Mouse (Mus musculus): ENCODE measurements around the gene Gm4981.
"Not testable (repeated sequence)": the region's sequence is repeated elsewhere in the genome, so short reads cannot be mapped to it uniquely, and the experiment has no call there.

The Gm4981 gene

DNA sequence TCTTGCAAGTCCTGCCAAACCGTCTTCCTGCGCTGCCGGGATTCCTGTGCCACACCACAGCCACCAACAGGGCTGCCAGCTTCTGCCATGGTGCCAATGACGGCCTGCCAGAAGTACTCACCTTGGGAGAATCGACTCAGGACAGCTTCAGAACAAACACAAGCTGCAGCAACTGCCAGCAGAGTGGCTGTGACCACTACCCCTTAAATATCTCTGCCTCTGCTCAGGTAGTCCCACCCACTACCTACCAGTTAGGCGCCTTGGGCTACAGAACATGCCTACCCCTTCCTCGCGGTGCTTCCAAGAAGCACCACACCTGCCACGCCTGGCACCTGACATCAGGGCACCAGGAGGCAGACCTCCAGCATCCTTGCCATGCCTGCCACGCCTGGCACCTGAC lies at the start of gene Gm4981:
Gene Gm4981, minus strand, starts transcription at position 89 of the 400 bp plus-strand sequence.
- no peak for DNase-seq (ENCODE audit: low spot score)

DNA sequence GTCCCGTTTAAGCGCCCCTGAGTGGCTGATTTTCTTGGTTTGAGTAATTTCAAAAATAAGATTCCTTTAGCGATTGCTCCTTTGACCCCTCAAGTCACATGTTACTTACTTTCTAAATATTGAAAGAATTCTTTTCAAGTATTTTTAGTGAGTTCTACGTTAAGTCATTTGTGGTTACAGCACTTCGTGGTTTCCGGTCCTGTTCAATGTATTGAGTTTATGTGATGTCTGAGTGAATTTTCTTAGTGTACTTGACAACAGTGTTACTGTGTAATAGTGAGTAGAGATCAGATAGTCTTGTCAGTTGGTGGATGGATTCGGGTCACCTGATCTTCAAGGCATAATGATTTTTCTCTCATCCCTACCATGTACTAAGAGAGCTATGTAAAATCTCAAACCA lies 45.7 kb upstream of the Gm4981 start:
- no peak for DNase-seq (ENCODE audit: low spot score)

DNA sequence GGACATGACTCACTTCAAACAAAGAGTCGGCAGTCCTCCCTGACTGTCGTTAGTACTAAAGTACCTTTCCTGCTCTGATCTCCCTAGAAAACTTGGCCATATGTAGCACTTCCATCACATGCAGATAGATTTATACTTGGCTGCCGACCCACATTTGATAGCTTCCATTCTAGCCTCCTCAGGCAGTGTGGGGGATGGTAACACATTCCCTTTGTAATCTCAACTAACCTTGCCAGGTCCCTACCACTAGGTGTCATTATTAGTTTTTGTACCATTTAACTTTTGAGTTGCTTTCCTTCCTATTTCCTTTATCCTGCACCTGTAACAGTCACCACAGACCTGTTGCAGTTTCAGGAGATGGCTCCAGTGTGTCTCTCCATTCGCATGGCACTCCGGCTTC lies 22.0 kb upstream of the Gm4981 start:
- no peak for DNase-seq (ENCODE audit: low spot score)

DNA sequence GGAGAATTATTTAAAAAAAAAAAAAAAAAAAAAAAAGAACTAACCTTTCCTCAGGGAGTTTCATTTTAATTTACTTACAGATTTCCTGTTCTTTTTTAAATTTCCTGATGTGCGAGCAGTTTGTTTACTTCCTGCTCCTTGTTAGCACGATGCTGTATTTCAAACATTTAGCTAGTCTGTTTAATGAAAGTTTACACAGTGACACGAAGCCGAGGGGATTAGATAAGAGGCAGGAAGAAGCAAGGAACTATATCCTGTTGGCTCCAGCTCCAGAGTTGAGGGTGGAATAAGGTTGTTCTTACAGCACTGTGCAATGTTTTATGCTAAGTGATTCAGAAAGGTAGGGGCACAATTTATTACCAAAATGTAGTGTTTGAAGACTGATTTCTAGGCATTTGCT lies 19.5 kb upstream of the Gm4981 start:
- no peak for DNase-seq (ENCODE audit: low spot score)

DNA sequence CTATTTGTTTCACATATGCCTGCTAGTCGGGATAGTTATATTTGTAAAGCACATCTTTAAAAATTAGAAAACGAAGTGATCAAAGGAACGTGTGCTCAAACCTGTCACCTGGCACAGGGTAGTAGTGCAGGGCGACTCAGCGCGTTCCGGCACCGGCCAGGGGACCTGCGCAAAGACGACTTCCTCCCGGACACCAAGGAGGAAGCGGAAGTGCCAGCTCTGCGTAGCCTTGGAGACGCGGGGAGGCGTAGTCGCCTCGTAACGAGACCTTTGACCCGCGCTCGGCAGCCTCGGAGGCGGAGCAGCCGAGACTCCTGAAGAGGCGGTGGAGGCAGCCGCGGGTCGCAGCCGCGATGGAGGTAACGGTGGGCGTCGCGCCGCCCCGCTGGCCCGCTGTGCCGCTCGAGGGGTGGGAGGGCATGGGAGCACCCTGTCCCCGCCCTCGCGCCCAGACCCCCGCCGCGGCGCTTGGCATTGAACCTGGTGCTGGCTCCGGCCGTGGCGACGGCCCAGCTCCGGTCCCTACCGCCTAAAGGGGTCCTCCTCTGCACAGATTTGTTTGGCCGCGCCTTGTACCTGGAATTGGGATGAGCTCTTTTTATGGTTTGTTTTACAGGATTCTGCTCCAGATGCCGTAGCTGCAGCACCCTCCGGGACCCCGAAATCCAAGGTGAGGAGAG lies 18.9 kb upstream of the Gm4981 start, which contains the start of gene Gcc2:
Gene Gcc2, plus strand, starts transcription at position 285 of the 680 bp plus-strand sequence.
- DNase-seq (ENCODE audit: low spot score) = peak; percentile 94

DNA sequence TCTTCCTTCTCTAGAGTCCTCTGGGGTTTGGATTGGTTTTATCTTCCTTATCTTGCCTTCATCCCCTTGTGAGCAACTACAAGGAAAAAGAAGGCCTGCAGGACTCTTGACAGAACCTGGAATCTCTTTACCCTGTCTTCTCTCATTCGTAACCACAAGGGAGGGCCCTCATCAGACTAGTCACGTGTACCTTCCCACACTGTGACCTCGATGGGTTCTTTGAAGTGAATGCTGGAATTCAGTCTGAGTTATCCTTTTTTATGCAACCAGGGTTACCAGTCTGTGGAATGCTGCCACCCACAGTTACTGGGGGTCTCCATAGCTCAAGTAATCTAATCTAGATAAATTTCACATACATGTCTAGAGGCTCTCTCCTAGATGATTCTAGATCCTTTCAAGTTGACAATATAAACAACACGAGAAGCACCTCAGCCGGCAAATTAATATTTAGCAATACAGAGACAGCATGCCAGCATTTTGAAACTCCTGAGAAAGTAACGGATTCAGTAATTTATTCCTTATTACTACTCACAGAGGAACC lies 18.2 kb upstream of the Gm4981 start:
- DNase-seq (ENCODE audit: low spot score) = no peak

DNA sequence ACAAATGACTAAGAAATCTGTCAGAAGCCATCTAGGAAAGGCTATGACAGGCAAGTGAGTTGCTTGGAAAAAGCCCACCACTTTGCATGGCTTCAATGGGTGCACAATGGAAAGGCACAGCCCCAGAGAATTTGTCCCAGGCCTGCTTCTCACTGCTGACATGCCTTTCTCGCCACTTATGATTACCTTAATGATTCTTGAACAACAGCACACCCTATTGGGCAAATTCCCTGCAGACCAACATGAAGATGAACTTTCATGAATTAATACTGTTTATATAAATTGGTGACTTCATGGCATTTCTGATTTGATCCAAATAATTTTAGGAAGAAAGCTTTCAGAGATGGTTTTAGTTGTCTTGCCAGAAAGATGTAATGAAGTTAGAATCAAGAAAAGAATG lies 13.0 kb upstream of the Gm4981 start:
- DNase-seq (ENCODE audit: low spot score) = no peak

DNA sequence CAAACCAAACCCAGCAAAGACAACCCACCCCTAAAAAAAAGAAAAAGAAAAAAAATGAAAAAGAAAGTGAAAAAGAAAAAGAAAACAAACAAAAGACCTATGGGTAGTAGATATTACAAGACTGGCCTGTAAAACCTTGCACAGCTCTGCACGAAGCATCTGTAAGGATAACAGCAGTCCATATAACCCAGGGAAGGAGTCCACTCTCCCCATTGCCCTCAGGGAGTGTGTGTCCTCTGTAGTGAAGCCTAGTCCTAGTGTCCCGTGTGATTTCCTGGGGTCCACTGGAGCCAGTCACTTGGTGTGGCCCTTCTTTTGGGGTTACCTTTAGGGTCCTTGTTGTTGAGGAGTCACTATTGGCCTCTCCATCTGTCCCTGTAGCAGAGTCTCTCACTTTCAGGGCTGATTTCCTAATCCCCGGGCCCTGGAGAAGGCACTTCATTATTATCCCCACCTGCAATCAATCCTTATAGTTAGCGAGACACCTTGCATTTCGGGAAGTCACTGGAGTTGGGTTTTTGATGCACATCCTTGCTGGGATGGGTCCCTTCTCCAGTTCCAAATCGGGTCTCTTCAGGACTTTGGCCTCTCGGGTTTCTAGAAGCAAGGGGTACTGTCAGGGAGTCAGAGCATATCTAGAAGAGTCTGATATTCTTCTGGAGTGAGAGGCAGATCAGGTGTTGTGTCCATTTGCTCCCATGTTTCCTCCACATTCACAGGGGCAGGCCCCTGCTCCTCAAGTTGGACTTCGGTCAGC lies 2.7 kb upstream of the Gm4981 start:
- peak; percentile 70 for DNase-seq (ENCODE audit: low spot score)

DNA sequence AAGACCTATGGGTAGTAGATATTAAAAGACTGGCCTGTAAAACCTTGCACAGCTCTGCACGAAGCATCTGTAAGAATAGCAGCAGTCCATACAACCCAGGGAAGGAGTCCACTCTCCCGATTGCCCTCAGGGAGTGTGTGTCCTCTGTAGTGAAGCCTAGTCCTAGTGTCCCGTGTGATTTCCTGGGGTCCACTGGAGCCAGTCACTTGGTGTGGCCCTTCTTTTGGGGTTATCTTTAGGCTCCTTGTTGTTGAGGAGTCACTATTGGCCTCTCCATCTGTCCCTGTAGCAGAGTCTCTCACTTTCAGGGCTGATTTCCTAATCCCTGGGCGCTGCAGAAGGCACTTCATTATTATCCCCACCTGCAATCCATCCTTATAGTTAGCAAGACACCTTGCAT lies 1.5 kb downstream of the Gm4981 start:
- not testable (repeated sequence) for DNase-seq (ENCODE audit: low spot score)

DNA sequence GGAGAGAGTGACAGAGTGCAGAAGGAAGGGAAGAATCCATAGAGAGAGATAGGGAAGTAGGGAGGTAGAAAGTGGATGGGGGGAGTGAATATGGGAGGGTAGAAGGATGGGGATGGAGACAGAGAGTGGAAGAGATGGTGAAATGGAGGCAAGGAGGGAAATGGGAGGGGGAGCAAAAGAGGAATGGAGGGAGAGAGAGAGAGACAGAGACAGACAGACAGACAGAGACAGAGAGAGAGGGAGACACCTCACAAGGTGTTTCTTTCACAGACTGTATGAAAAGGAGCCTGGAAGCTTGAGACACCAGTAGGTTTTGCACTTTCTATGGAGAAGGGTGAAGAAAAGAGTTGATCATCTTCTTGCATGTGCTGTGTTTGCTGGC lies 2.8 kb downstream of the Gm4981 start:
- not testable (repeated sequence) for DNase-seq (ENCODE audit: low spot score)

DNA sequence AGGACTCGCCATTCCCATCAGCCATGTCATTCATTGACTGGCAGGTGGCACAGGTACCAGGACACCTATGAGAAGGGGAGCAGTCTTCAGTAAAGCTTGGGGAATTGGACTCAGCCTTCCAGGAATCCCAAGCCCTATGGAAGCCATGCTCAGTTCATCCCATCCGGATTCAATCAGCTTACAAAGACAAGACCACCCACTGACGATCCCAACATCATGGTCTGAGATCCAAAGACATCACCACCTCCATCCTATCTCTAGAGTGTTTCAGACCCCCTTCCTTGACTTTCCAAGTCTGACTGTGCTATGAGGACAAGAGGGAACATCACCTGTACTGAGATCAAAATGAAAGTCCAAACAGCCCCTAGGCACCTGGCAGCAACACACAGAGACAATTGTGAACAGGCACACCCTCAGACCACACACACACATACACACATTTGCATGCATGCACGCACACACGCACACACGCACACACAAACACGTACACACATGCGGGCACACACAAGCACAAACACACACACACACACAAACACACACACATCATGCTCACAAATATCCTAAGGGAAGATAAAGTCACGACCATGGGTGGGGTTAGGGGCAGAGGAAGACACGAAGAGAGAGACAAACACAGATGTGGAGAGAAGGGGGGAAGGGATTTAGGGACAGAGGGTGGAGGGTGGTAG lies 3.3 kb downstream of the Gm4981 start:
- not testable (repeated sequence) for DNase-seq (ENCODE audit: low spot score)

DNA sequence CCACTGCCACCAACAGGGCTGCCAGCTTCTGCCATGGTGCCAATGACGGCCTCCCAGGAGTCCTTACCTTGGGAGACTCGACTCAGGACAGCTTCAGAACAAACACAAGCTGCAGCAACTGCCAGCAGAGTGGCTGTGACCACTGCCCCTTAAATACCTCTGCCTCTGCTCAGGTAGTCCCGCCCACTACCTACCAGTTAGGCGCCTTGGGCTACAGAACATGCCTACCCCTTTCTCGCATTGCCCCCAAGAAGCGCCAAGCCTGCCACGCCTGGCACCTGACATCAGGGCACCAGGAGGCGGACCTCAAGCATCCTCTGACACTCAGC lies 3.9 kb downstream of the Gm4981 start, which contains the start of gene Duxf3:
Gene Duxf3, minus strand, starts transcription at position 35 of the 329 bp plus-strand sequence.
- DNase-seq (ENCODE audit: low spot score) = not testable (repeated sequence)

DNA sequence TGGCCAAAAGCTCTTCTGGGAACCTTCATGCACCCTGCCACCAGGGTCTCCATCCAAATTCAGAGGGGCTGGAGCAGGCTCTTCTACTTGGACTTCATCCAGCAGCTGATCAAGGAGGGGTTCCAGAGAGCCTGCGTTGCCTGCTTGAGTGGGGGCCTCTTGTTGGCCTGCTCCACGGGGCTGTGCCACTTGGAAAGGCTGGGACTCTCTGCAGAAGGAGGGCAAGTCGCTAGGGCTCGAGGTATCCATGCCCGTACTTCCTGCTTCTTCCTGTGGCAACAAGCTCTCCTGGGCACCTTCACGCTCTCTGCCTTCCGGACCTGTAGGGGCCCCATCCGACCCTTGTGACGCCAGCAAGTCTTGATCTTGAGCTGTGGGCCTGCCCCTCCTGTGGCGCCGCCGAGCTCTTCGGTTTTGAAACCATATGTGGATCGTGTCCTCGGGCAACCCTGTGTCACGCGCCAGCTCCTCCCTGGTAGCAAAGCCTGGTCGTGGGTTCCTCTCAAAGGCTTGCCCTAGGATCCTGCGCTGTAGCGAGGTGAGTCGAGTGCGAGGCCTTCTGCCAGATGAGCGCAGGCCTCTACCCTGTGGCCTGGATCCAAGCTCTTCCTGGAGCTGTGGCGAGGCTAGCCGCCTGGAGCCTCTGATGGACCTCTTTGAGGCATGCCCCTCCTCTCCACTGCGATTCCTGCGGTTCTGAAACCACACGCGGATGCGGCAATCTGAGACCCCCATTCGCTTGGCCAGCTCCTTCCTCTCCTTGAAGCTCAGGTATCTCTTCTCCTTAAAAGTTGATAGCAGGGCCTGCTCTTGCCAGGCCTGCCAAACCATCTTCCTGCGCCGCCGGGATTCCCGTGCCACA lies 4.5 kb downstream of the Gm4981 start:
- DNase-seq (ENCODE audit: low spot score) = peak; percentile 82

DNA sequence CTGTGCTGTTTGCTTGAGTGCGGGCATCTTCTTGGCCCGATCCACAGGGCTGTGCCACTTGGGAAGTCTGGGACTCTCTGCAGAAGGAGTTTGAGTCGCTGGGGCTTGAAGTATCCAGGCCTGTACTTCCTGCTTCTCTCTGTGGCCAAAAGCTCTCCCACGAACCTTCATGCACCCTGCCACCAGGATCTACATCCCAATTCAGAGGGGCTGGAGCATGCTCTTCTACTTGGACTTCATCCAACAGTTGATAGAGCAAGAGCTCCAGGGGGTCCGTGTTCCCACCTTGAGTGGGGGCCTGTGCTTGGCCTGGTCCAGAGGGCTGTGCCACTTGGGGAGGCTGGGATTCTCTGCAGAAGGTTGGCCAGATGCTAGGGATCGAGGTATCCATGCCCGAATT lies 5.4 kb downstream of the Gm4981 start:
- peak; percentile 58 for DNase-seq (ENCODE audit: low spot score)

DNA sequence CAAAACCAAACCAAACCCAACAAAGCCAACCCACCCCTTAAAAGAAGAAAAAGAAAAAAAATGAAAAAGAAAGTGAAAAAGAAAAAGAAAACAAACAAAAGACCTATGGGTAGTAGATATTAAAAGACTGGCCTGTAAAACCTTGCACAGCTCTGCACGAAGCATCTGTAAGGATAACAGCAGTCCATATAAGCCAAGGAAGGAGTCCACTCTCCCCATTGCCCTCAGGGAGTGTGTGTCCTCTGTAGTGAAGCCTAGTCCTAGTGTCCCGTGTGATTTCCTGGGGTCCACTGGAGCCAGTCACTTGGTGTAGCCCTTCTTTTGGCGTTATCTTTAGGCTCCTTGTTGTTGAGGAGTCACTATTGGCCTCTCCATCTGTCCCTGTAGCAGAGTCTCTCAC lies 6.5 kb downstream of the Gm4981 start:
- DNase-seq (ENCODE audit: low spot score) = not testable (repeated sequence)

DNA sequence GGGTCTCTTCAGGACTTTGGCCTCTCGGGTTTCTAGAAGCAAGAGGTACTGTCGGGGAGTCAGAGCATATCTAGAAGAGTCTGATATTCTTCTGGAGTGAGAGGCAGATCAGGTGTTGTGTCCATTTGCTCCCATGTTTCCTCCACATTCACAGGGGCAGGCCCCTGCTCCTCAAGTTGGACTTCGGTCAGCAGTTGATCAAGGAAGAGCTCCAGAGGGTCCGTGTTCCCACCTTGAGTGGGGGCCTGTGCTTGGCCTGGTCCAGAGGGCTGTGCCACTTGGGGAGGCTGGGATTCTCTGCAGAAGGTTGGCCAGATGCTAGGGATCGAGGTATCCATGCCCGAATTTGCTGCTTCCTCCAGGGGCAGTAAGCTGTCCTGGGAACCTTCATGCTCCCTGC lies 8.7 kb downstream of the Gm4981 start:
- not testable (repeated sequence) for DNase-seq (ENCODE audit: low spot score)

DNA sequence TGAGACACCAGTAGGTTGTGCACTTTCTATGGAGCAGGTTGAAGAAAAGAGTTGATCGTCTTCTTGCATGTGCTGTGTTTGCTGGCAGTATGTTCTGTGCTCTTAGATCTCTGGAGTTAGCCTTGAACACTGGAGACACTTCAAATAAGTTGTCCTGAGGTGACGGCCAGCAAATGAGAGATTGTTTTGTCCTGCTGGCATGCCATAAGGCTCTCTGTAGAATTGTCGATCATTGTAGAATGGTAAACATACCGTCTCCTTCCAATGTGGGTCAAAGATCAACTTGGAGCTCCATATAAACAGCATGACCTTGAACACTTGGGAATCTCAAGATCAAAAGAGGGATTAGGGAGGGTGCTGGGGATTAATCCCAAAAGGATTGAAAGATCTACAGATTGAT lies 10.1 kb downstream of the Gm4981 start:
- not testable (repeated sequence) for DNase-seq (ENCODE audit: low spot score)

DNA sequence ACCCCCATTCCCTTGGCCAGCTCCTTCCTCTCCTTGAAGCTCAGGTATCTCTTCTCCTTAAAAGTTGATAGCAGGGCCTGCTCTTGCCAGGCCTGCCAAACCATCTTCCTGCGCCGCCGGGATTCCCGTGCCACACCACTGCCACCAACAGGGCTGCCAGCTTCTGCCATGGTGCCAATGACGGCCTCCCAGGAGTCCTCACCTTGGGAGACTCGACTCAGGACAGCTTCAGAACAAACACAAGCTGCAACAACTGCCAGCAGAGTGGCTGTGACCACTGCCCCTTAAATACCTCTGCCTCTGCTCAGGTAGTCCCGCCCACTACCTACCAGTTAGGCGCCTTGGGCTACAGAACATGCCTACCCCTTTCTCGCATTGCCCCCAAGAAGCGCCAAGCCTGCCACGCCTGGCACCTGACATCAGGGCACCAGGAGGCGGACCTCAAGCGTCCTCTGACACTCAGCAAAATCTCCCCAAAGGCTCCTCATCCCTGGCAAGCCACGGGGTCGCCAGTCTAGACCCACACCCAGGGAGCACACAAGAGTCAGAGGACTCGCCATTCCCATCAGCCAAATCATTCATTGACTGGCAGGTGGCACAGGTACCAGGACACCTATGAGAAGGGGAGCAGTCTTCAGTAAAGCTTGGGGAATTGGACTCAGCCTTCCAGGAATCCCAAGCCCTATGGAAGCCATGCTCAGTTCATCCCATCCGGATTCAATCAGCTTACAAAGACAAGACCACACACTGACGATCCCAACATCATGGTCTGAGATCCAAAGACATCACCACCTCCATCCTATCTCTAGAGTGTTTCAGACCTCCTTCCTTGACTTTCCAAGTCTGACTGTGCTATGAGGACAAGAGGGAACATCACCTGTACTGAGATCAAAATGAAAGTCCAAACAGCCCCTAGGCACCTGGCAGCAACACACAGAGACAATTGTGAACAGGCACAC lies 11.4 kb downstream of the Gm4981 start, which contains the start of gene AW822073:
Gene AW822073, minus strand, starts transcription at position 104 of the 959 bp plus-strand sequence.
- not testable (repeated sequence) for DNase-seq (ENCODE audit: low spot score)

DNA sequence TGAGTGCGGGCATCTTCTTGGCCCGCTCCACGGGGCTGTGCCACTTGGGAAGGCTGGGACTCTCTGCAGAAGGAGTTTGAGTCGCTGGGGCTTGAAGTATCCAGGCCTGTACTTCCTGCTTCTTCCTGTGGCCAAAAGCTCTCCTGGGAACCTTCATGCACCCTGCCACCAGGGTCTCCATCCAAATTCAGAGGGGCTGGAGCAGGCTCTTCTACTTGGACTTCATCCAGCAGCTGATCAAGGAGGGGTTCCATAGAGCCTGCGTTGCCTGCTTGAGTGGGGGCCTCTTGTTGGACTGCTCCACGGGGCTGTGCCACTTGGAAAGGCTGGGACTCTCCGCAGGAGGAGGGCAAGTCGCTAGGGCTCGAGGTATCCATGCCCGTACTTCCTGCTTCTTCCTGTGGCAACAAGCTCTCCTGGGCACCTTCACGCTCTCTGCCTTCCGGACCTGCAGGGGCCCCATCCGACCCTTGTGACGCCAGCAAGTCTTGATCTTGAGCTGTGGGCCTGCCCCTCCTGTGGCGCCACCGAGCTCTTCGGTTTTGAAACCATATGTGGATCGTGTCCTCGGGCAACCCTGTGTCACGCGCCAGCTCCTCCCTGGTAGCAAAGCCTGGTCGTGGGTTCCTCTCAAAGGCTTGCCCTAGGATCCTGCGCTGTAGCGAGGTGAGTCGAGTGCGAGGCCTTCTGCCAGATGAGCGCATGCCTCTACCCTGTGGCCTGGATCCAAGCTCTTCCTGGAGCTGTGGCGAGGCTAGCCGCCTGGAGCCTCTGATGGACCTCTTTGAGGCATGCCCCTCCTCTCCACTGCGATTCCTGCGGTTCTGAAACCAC lies 12.3 kb downstream of the Gm4981 start:
- peak; percentile 78 for DNase-seq (ENCODE audit: low spot score)

Measured in urinary bladder, postnatal 14 days (tissue).